Comparison of ENCODE assay signal across 8 mouse cellular contexts in the genomic region with DNA sequence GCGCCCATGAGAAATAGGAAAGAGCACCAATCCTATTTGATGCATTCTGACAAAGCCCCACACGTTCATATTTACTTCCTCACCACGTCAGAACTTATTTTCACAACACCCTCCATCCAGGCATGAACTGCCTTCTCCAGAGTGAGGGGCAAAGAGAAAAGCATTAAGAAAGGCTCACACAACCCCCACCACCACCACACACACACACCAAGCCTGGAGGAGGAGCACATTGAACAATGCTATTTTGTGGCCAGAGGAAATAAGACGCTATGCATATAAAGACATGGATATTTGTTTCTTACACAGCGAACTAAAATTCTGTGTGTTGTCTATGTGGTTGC.
DNase-seq lines count a peak whose midpoint lies in the region; ATAC-seq and TF ChIP-seq lines count a peak whose summit lies in the region.

No protein-coding gene starts in this region.

- no peaks in the 10 kb centered on the region for H3K9me3 ChIP-seq in forebrain, embryonic 14.5 days (replicated peaks; ENCODE audit: control insufficient read depth, low read length)
- no peaks in the 10 kb centered on the region for H3K9me3 ChIP-seq in intestine, postnatal 0 days (ENCODE audit: control insufficient read depth)
- no peaks in the 10 kb centered on the region for H3K9me3 ChIP-seq in midbrain, postnatal 0 days (ENCODE audit: low read length)

- 0 out of 2 replicates have a peak overlapping the region, but pooled peaks have one; percentile 44 for H3K27ac ChIP-seq in liver, adult 2 months (replicated peaks; ENCODE audit: insufficient read depth, low read depth, low read length)
- H3K27ac ChIP-seq in forebrain, embryonic 14.5 days (ENCODE audit: low read depth, low read length) = no peak overlapping the region
- H3K27ac ChIP-seq in intestine, postnatal 0 days (ENCODE audit: low read depth, low read length) = no peak overlapping the region
- no peak overlapping the region for H3K27ac ChIP-seq in midbrain, postnatal 0 days (ENCODE audit: low read depth, low read length)

- TF ChIP-seq POLR2A in liver, adult 2 months (IDR thresholded peaks at IDR 0.05; ENCODE audit: extremely low read depth, insufficient read depth, low read length) = no peak

- no peaks in the 10 kb centered on the region for H3K27me3 ChIP-seq in liver, adult 2 months (ENCODE audit: control insufficient read depth, insufficient read depth, low read length)
- no peaks in the 10 kb centered on the region for H3K27me3 ChIP-seq in forebrain, embryonic 14.5 days (replicated peaks; ENCODE audit: control insufficient read depth, insufficient read depth, low read length)
- H3K27me3 ChIP-seq in intestine, postnatal 0 days (replicated peaks; ENCODE audit: control insufficient read depth, insufficient read depth, low read length) = no peaks in the 10 kb centered on the region
- H3K27me3 ChIP-seq in midbrain, postnatal 0 days (ENCODE audit: insufficient read depth, low read length) = no peaks in the 10 kb centered on the region

- intact Hi-C loops in gastrocnemius, postnatal 36 days (cut with DNase I) = no loop called here

- no peaks in the 10 kb centered on the region for H3K36me3 ChIP-seq in liver, adult 2 months (ENCODE audit: control insufficient read depth, insufficient read depth, low read length)
- H3K36me3 ChIP-seq in forebrain, embryonic 14.5 days (ENCODE audit: control insufficient read depth, insufficient read depth, low read length) = no peaks in the 10 kb centered on the region
- H3K36me3 ChIP-seq in intestine, postnatal 0 days (ENCODE audit: control insufficient read depth, insufficient read depth) = no peaks in the 10 kb centered on the region
- no peaks in the 10 kb centered on the region for H3K36me3 ChIP-seq in midbrain, postnatal 0 days (ENCODE audit: insufficient read depth, low read length)

- 64% methylated on average over 5 of the region's 5 CpGs for WGBS in liver, adult 2 months
- WGBS in forebrain, embryonic 14.5 days = 65% methylated on average over 5 of the region's 5 CpGs
- 70% methylated on average over 5 of the region's 5 CpGs for WGBS in intestine, postnatal 0 days
- 48% methylated on average over 5 of the region's 5 CpGs for WGBS in midbrain, postnatal 0 days

- no peaks in the 10 kb centered on the region for H3K4me1 ChIP-seq in liver, adult 2 months (ENCODE audit: control insufficient read depth, insufficient read depth, low read length)
- H3K4me1 ChIP-seq in forebrain, embryonic 14.5 days (ENCODE audit: control insufficient read depth, insufficient read depth, low read length) = peaks cover 5% of the 10 kb centered on the region
- H3K4me1 ChIP-seq in intestine, postnatal 0 days (replicated peaks; ENCODE audit: control insufficient read depth, insufficient read depth, low read length) = no peaks in the 10 kb centered on the region
- no peaks in the 10 kb centered on the region for H3K4me1 ChIP-seq in midbrain, postnatal 0 days (ENCODE audit: insufficient read depth, low read length)

- H3K4me2 ChIP-seq in forebrain, embryonic 14.5 days (ENCODE audit: low read length) = peak overlapping the region; percentile 37; the same call in 1 of the 2 replicates
- peak overlapping the region; percentile 46 for H3K4me2 ChIP-seq in intestine, postnatal 0 days (replicated peaks; ENCODE audit: low read depth)
- peak overlapping the region; percentile 39 for H3K4me2 ChIP-seq in midbrain, postnatal 0 days (ENCODE audit: low read depth, low read length, poor library complexity, severe bottlenecking)

- peak overlapping the region; percentile 20 for H3K4me3 ChIP-seq in liver, adult 2 months (ENCODE audit: insufficient read depth, low read depth, low read length)
- no peak overlapping the region for H3K4me3 ChIP-seq in forebrain, embryonic 14.5 days (ENCODE audit: low read depth, low read length)
- H3K4me3 ChIP-seq in intestine, postnatal 0 days (ENCODE audit: low read depth, low read length) = no peak overlapping the region
- peak overlapping the region; percentile 21; the same call in 1 of the 2 replicates for H3K4me3 ChIP-seq in midbrain, postnatal 0 days (ENCODE audit: low read depth, low read length)

- no peak for ATAC-seq in forebrain, embryonic 14.5 days
- no peak for ATAC-seq in intestine, postnatal 0 days
- no peak for ATAC-seq in midbrain, postnatal 0 days (ENCODE audit: low FRiP score)

- H3K9ac ChIP-seq in liver, adult 2 months (ENCODE audit: low read depth, low read length) = no peak overlapping the region
- no peak overlapping the region for H3K9ac ChIP-seq in forebrain, embryonic 14.5 days (ENCODE audit: low read length)
- H3K9ac ChIP-seq in intestine, postnatal 0 days (ENCODE audit: low read depth, low read length) = no peak overlapping the region
- H3K9ac ChIP-seq in midbrain, postnatal 0 days (replicated peaks; ENCODE audit: low read length, poor library complexity, severe bottlenecking) = no peak overlapping the region

- TF ChIP-seq CTCF in liver, adult 2 months (IDR thresholded peaks at IDR 0.05; ENCODE audit: low read depth, low read length) = no peak
- TF ChIP-seq CTCF in intestine, postnatal 0 days (IDR thresholded peaks at IDR 0.05; ENCODE audit: low read depth) = no peak
- TF ChIP-seq CTCF in midbrain, postnatal 0 days (IDR thresholded peaks at IDR 0.05) = no peak

- no peak for DNase-seq in liver, adult 2 months (ENCODE audit: extremely low read depth, low read depth, low spot score)
- no peak for DNase-seq in liver
- DNase-seq in forebrain, embryonic 14.5 days (ENCODE audit: low spot score) = no peak
- DNase-seq in midbrain, postnatal 0 days (ENCODE audit: low spot score) = no peak
- DNase-seq in gastrocnemius, postnatal 36 days = no peak
- DNase-seq in cerebellum, postnatal 14 days = no peak
- DNase-seq in adrenal gland, adult (ENCODE audit: inconsistent age in 2 of 2, low spot score in 1 of 2) = no peak

- no peaks in the 10 kb centered on the region for H3K79me2 ChIP-seq in liver, adult 2 months (ENCODE audit: control insufficient read depth, insufficient read depth, low read length)

Comparison
In these comparisons a context has a peak if more than half of its experiments do, and no peak if none do; other contexts are left out.
1. H3K4me3 ChIP-seq: peak in liver, adult 2 months (single experiment) and midbrain, postnatal 0 days (single experiment); none in forebrain, embryonic 14.5 days (single experiment) and intestine, postnatal 0 days (single experiment).
2. Peak in every context shown above with its lines, with median percentiles within 50 percentile points of each other: H3K4me2 ChIP-seq.